Mouse (Mus musculus): Measurements from ENCODE around the gene Gm9045.
"Not testable (repeated sequence)": the region's sequence is repeated elsewhere in the genome, so short reads cannot be mapped to it uniquely, and the experiment has no call there.

Gm9045 gene

GRCm38 (mm10) chr10:118337731-118338130, at the start of gene Gm9045:
Gm9045 (minus strand) TSS chr10:118337831.
- not testable (repeated sequence) for DNase-seq (ENCODE audit: low read depth, low spot score)

- peak; percentile 20 for DNase-seq (ENCODE audit: low read depth, low spot score)
These were observed 32.8 kb upstream of the Gm9045 start for GRCm38 (mm10) chr10:118370443-118370842.

GRCm38 (mm10) chr10:118369518-118369917, 31.9 kb upstream of the Gm9045 start:
- DNase-seq (ENCODE audit: low read depth, low spot score): no peak

GRCm38 (mm10) chr10:118354005-118354404, 16.4 kb upstream of the Gm9045 start, which contains the start of gene Gm9049:
Gm9049 (minus strand) TSS chr10:118354105.
- not testable (repeated sequence) for DNase-seq (ENCODE audit: low read depth, low spot score)

- not testable (repeated sequence) for DNase-seq (ENCODE audit: low read depth, low spot score)
These were observed 10.9 kb upstream of the Gm9045 start, which contains the start of gene Gm9048 for GRCm38 (mm10) chr10:118348579-118348978. Gm9048 (minus strand) TSS chr10:118348679.

- not testable (repeated sequence) for DNase-seq (ENCODE audit: low read depth, low spot score)
These were observed 5.5 kb upstream of the Gm9045 start, which contains the start of gene Gm9046 for GRCm38 (mm10) chr10:118343155-118343554. Gm9046 (minus strand) TSS chr10:118343255.

GRCm38 (mm10) chr10:118332308-118332707, 5.3 kb downstream of the Gm9045 start, which contains the start of gene Gm9044:
Gm9044 (minus strand) TSS chr10:118332408.
- not testable (repeated sequence) for DNase-seq (ENCODE audit: low read depth, low spot score)

GRCm38 (mm10) chr10:118326869-118327268, 10.8 kb downstream of the Gm9045 start, which contains the start of gene Gm9040:
Gm9040 (minus strand) TSS chr10:118326969.
- DNase-seq (ENCODE audit: low read depth, low spot score): not testable (repeated sequence)

- DNase-seq (ENCODE audit: low read depth, low spot score): no peak
These were observed 18.6 kb downstream of the Gm9045 start for GRCm38 (mm10) chr10:118319024-118319423.

GRCm38 (mm10) chr10:118302133-118302532, 35.5 kb downstream of the Gm9045 start:
- not testable (repeated sequence) for DNase-seq (ENCODE audit: low read depth, low spot score)

- DNase-seq (ENCODE audit: low read depth, low spot score): no peak
These were observed 42.7 kb downstream of the Gm9045 start, which contains the start of gene Iltifb for GRCm38 (mm10) chr10:118294938-118295337. Iltifb (minus strand) TSS chr10:118295038.

Data from c-Kit-negative CD71-positive TER-119-positive erythroid progenitor cells, embryonic 14.5 days (primary cell).